Mouse (Mus musculus): ENCODE measurements at regions not wholly inside any gene's neighbourhood (a gene's known extent, or its start where the extent isn't known, plus 50 kb on each side); places are given as distances from the start of the nearest gene placed in this dataset.

- no peak for DNase-seq
- no peak overlapping the region for H3K27ac ChIP-seq (ENCODE audit: insufficient read depth, low read length)
- no peaks in the 10 kb centered on the region for H3K4me1 ChIP-seq (ENCODE audit: control insufficient read depth, insufficient read depth, low read length)
- no peaks in the 10 kb centered on the region for H3K27me3 ChIP-seq (ENCODE audit: control insufficient read depth, insufficient read depth, low read length)
- WGBS: 84% methylated on average over 7 of the region's 7 CpGs
- TF ChIP-seq CTCF (IDR thresholded peaks at IDR 0.05; ENCODE audit: borderline replicate concordance, insufficient read depth, low read depth, low read length) (no peak), POLR2A (IDR thresholded peaks at IDR 0.05; ENCODE audit: borderline replicate concordance, insufficient read depth, low read length) (no peak)
- no peak overlapping the region for H3K4me3 ChIP-seq (replicated peaks; ENCODE audit: insufficient read depth, low read depth, low read length)
These were observed 99.7 kb upstream of the Spdye4c start for GRCm38 (mm10) chr2:128491217-128491877.

GRCm38 (mm10) chr2:128493871-128494270 is 97.1 kb upstream of the Spdye4c start:
- Histone ChIP-seq H3K27ac (ENCODE audit: insufficient read depth, low read length) (no peak overlapping the region), H3K27me3 (ENCODE audit: control insufficient read depth, insufficient read depth, low read length) (no peaks in the 10 kb centered on the region), H3K4me1 (ENCODE audit: control insufficient read depth, insufficient read depth, low read length) (no peaks in the 10 kb centered on the region), H3K4me3 (replicated peaks; ENCODE audit: insufficient read depth, low read depth, low read length) (no peak overlapping the region)
- 86% methylated on average over 5 of the region's 5 CpGs for WGBS
- no peak for TF ChIP-seq CTCF (IDR thresholded peaks at IDR 0.05; ENCODE audit: borderline replicate concordance, insufficient read depth, low read depth, low read length)
- TF ChIP-seq POLR2A (IDR thresholded peaks at IDR 0.05; ENCODE audit: borderline replicate concordance, insufficient read depth, low read length): no peak
- no peak for DNase-seq

DNA sequence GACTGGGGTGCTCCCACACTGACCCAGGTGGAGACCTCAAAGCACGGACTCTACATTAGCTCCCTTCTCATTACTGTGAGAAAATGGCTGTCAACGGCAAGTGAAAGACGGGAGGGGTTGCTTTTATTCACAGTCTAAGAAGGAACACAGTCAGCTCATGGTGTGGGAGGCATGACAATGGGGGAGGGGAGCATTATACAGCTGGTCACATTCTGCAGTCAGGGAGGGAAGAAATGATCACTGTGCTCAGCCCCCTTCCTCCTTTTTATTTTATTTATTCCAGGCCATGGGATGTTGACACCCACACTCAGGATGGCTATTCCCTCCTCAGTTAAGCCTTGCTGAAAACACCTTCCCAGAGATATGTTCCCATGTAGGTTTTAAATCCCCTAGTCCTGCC is 93.1 kb upstream of the Spdye4c start:
- 65% methylated on average over 3 of the region's 3 CpGs for WGBS
- no peak overlapping the region for H3K27ac ChIP-seq (ENCODE audit: insufficient read depth, low read length)
- H3K4me1 ChIP-seq (ENCODE audit: control insufficient read depth, insufficient read depth, low read length): no peaks in the 10 kb centered on the region
- no peak overlapping the region for H3K4me3 ChIP-seq (replicated peaks; ENCODE audit: insufficient read depth, low read depth, low read length)
- no peak for DNase-seq
- no peaks in the 10 kb centered on the region for H3K27me3 ChIP-seq (ENCODE audit: control insufficient read depth, insufficient read depth, low read length)
- TF ChIP-seq CTCF (IDR thresholded peaks at IDR 0.05; ENCODE audit: borderline replicate concordance, insufficient read depth, low read depth, low read length) (no peak), POLR2A (IDR thresholded peaks at IDR 0.05; ENCODE audit: borderline replicate concordance, insufficient read depth, low read length) (no peak)

DNA sequence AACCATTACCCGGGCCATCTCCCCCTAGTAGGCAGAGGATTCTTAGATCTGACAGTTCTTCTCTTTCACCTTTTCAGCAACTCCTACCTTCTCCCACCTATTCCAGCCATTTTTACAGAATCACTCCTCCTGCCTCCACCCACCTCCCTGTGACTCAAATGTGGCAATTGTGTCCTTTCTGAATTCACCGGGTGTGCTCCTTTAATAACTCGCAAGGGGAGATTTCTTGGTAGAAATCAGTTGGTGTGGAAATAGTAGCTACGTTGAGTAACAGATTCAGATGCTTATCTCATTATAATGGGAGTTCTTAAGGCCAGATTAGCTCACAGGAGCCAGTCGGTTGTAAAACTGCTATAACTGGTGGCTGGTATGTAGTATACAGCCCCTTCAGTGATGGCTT is 92.4 kb upstream of the Spdye4c start:
- Histone ChIP-seq H3K27ac (ENCODE audit: insufficient read depth, low read length) (no peak overlapping the region), H3K4me3 (replicated peaks; ENCODE audit: insufficient read depth, low read depth, low read length) (no peak overlapping the region), H3K27me3 (ENCODE audit: control insufficient read depth, insufficient read depth, low read length) (no peaks in the 10 kb centered on the region), H3K4me1 (ENCODE audit: control insufficient read depth, insufficient read depth, low read length) (peaks cover 5% of the 10 kb centered on the region)
- no peak for DNase-seq
- TF ChIP-seq CTCF (IDR thresholded peaks at IDR 0.05; ENCODE audit: borderline replicate concordance, insufficient read depth, low read depth, low read length) (no peak), POLR2A (IDR thresholded peaks at IDR 0.05; ENCODE audit: borderline replicate concordance, insufficient read depth, low read length) (no peak)
- 93% methylated on average over 5 of the region's 5 CpGs for WGBS

DNA sequence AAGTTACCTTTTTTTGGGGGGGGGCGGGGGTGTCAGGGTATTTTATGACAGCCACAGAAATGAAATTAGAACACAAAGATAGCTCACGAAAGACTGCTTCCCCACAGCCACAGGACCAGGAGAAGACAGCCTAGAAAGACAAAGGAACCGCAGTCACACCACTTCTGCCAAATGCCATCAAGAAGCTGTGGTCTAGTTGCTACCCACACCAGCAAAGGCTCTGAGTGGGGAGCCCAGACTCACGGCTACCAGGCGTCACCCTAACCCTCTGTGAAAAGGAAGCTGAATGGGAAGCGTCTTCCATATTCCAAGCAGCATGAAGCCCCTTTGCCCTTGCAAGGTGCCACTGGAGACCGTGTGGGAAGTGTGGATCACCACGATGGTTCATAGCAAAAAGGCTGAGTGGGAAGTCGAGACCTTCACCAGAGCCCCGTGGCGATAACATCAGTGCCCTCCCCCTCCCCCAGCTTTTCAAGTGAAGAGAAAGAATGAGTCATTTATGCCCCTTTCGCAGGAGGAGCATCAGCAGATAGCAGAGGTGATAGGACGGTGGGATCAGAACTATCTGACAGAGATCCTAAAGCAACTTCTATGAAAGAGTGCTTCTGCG is 91.3 kb upstream of the Spdye4c start:
- no peak for DNase-seq
- no peak overlapping the region for H3K4me3 ChIP-seq (replicated peaks; ENCODE audit: insufficient read depth, low read depth, low read length)
- H3K4me1 ChIP-seq (ENCODE audit: control insufficient read depth, insufficient read depth, low read length): peaks cover 5% of the 10 kb centered on the region
- H3K27ac ChIP-seq (ENCODE audit: insufficient read depth, low read length): no peak overlapping the region
- 89% methylated on average over 14 of the region's 14 CpGs for WGBS
- TF ChIP-seq POLR2A (IDR thresholded peaks at IDR 0.05; ENCODE audit: borderline replicate concordance, insufficient read depth, low read length) (no peak), CTCF (IDR thresholded peaks at IDR 0.05; ENCODE audit: borderline replicate concordance, insufficient read depth, low read depth, low read length) (no peak)
- no peaks in the 10 kb centered on the region for H3K27me3 ChIP-seq (ENCODE audit: control insufficient read depth, insufficient read depth, low read length)

DNA sequence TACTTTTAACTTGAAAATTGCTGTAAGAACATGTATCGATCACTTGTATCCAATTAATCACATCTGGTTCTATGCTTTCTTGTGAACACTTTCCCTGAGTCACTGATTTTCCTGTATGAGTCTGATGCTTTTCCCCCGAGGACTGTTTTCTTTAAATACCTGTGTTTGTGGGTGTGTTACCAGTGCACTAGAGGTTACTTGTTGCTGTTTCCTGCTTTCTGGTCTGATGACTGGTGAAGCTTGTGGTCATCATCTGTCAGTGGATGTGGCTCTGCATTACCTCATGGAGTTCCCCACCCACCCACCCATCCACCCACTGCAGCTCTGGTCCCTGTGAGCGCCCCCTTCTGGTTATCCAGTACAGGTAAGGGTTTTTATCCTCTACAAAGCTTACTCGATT is 88.3 kb upstream of the Spdye4c start:
- WGBS: 70% methylated on average over 4 of the region's 4 CpGs
- no peak for TF ChIP-seq CTCF (IDR thresholded peaks at IDR 0.05; ENCODE audit: borderline replicate concordance, insufficient read depth, low read depth, low read length)
- TF ChIP-seq POLR2A (IDR thresholded peaks at IDR 0.05; ENCODE audit: borderline replicate concordance, insufficient read depth, low read length): no peak
- no peak for DNase-seq
- Histone ChIP-seq H3K27ac (ENCODE audit: insufficient read depth, low read length) (no peak overlapping the region), H3K4me3 (replicated peaks; ENCODE audit: insufficient read depth, low read depth, low read length) (no peak overlapping the region), H3K4me1 (ENCODE audit: control insufficient read depth, insufficient read depth, low read length) (peaks cover 8% of the 10 kb centered on the region), H3K27me3 (ENCODE audit: control insufficient read depth, insufficient read depth, low read length) (no peaks in the 10 kb centered on the region)

GRCm38 (mm10) chr2:128503136-128503935 is 87.7 kb upstream of the Spdye4c start:
- peak in 1 of 2 experiments; percentile 21 for DNase-seq
- 40% methylated on average over 2 of the region's 2 CpGs for WGBS
- no peak overlapping the region for H3K27ac ChIP-seq (ENCODE audit: insufficient read depth, low read length)
- no peak overlapping the region for H3K4me3 ChIP-seq (replicated peaks; ENCODE audit: insufficient read depth, low read depth, low read length)
- no peaks in the 10 kb centered on the region for H3K27me3 ChIP-seq (ENCODE audit: control insufficient read depth, insufficient read depth, low read length)
- H3K4me1 ChIP-seq (ENCODE audit: control insufficient read depth, insufficient read depth, low read length): peaks cover 12% of the 10 kb centered on the region
- TF ChIP-seq POLR2A (IDR thresholded peaks at IDR 0.05; ENCODE audit: borderline replicate concordance, insufficient read depth, low read length) (no peak), CTCF (IDR thresholded peaks at IDR 0.05; ENCODE audit: borderline replicate concordance, insufficient read depth, low read depth, low read length) (no peak)

Data from cerebellum, adult 2 months (tissue).